Mouse (Mus musculus): Measurements from ENCODE around the gene Ccnl2. TPM values are rescaled to one million over a fixed set of nuclear protein-coding genes. Genes with fewer than 3 reads are reported as not detected.

Gene Ccnl2
- total RNA-seq, 1 experiment, result 103 TPM

DNA sequence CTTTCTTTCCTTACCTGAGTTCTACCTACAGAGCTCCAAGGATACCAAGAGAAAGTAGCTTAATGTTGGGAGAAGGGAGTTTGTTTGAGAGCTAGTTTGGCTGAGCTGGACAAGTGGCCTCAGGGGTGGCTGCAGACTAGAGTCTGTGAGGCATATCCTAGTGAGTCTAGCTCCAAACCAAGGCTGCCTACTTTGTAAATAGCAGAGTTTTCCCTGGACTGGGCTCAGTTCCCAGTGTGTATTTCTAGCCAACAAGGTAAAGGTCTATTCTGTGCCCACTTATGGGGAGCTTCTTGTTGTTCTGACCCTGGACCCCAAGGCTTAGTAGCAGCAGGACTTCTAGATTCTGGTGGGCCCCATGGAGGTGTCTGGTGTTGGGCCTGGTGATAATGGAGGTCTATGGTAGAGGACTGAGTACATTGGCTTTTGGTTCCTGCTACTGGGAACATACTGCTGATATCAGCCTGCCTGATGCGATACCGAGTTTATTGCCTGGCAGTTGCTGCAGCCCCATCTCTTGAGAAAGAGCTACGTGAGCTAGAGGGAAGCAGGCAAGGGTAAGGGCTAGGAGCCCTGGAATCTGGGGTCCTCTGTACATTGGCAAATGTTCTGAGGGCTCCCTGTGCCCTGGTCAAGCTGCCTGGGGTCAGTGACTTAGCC is 37.6 kb downstream of the Ccnl2 start:
- peaks cover 5 to 9% of the 10 kb centered on the region in 2 experiments; a peak in 3 of 4 replicates for H3K4me1 ChIP-seq (ENCODE audit: control insufficient read depth in 2 of 2, insufficient read depth in 2 of 2, low read length in 2 of 2, poor library complexity in 1 of 2)
- H3K9ac ChIP-seq (ENCODE audit: insufficient read depth, low read depth, low read length, poor library complexity, severe bottlenecking), result no peak overlapping the region
- no peak overlapping the region for H3K4me3 ChIP-seq (ENCODE audit: insufficient read depth in 1 of 2, low read depth in 1 of 2, low read length in 2 of 2, poor library complexity in 1 of 2, severe bottlenecking in 1 of 2)
- in situ Hi-C loops (cut with MboI; ENCODE audit: low sequenced_read_pairs in 2 of 2, unreplicated experiment in 2 of 2), result no loop called here
- no peak overlapping the region for H3K27ac ChIP-seq (ENCODE audit: insufficient read depth, low read depth, low read length, poor library complexity, severe bottlenecking)
- H3K36me3 ChIP-seq (ENCODE audit: control insufficient read depth, insufficient read depth, low read length, poor library complexity, severe bottlenecking), result peaks cover 3% of the 10 kb centered on the region; the same call in 1 of the 2 replicates
- no peak for TF ChIP-seq ZC3H11A (IDR thresholded peaks at IDR 0.05; ENCODE audit: borderline replicate concordance, low read depth, low read length)
- TF ChIP-seq HCFC1 (IDR thresholded peaks at IDR 0.05; ENCODE audit: borderline replicate concordance, insufficient read depth, low read length), result no peak
- TF ChIP-seq MAFK (IDR thresholded peaks at IDR 0.05; ENCODE audit: insufficient read depth, low read depth, low read length), result no peak
- H3K9me3 ChIP-seq (ENCODE audit: control insufficient read depth, insufficient read depth, low read depth, low read length), result no peaks in the 10 kb centered on the region
- DNase-seq (ENCODE audit: low read depth, low spot score), result no peak

- no peak for DNase-seq (ENCODE audit: low read depth, low spot score)
- in situ Hi-C loops (cut with MboI; ENCODE audit: low sequenced_read_pairs in 2 of 2, unreplicated experiment in 2 of 2), result no loop called here
Observed at GRCm38 (mm10) chr4:155851368-155851767, 39.1 kb downstream of the Ccnl2 start.

DNA sequence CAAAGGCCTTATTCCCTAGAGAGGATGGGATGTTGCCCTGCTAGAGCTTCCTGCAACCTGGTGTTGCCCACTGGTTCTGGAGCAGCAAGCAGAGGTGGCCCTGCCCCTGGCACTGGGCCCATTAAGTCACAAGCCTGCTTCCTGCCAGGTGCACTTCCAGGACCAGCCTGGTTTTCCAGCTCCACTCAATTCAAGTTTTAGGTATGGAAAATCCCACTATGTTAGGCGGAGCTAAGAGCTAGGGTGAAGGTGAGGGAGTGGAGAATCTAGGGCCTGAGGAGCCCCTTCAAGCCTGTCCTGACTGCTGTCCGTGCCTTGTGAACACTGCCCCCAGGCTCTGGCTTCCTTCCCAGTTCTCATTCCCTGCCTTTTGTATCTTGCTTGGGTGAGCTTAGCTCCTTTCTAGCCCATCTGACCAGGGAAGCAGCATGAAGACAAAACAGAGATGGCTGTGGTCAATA is 39.7 kb downstream of the Ccnl2 start:
- no peak overlapping the region for H3K27ac ChIP-seq (ENCODE audit: insufficient read depth, low read depth, low read length, poor library complexity, severe bottlenecking)
- peaks cover 5 to 6% of the 10 kb centered on the region in 2 experiments; a peak in 2 of 4 replicates for H3K4me1 ChIP-seq (ENCODE audit: control insufficient read depth in 2 of 2, insufficient read depth in 2 of 2, low read length in 2 of 2, poor library complexity in 1 of 2)
- peaks cover 19% of the 10 kb centered on the region; the same call in 1 of the 2 replicates for H3K36me3 ChIP-seq (ENCODE audit: control insufficient read depth, insufficient read depth, low read length, poor library complexity, severe bottlenecking)
- DNase-seq (ENCODE audit: low read depth, low spot score), result no peak
- TF ChIP-seq CHD2 (IDR thresholded peaks at IDR 0.05; ENCODE audit: low read depth, low read length), result no peak
- no peak for TF ChIP-seq ZNF384 (IDR thresholded peaks at IDR 0.05; ENCODE audit: low read depth, low read length)
- TF ChIP-seq HCFC1 (IDR thresholded peaks at IDR 0.05; ENCODE audit: borderline replicate concordance, insufficient read depth, low read length), result no peak
- no peak for TF ChIP-seq ZC3H11A (IDR thresholded peaks at IDR 0.05; ENCODE audit: borderline replicate concordance, low read depth, low read length)
- H3K4me3 ChIP-seq (ENCODE audit: insufficient read depth in 1 of 2, low read depth in 1 of 2, low read length in 2 of 2, poor library complexity in 1 of 2, severe bottlenecking in 1 of 2), result no peak overlapping the region
- in situ Hi-C loops (cut with MboI; ENCODE audit: low sequenced_read_pairs in 2 of 2, unreplicated experiment in 2 of 2), result no loop called here
- no peak overlapping the region for H3K9ac ChIP-seq (ENCODE audit: insufficient read depth, low read depth, low read length, poor library complexity, severe bottlenecking)
- H3K9me3 ChIP-seq (ENCODE audit: control insufficient read depth, insufficient read depth, low read depth, low read length), result no peaks in the 10 kb centered on the region

More at GRCm38 (mm10) chr4:155851368-155851767, 39.1 kb downstream of the Ccnl2 start:
- H3K9me3 ChIP-seq (ENCODE audit: control insufficient read depth, insufficient read depth, low read depth, low read length), result no peaks in the 10 kb centered on the region
- no peak overlapping the region for H3K9ac ChIP-seq (ENCODE audit: insufficient read depth, low read depth, low read length, poor library complexity, severe bottlenecking)
- peaks cover 14% of the 10 kb centered on the region; the same call in 1 of the 2 replicates for H3K36me3 ChIP-seq (ENCODE audit: control insufficient read depth, insufficient read depth, low read length, poor library complexity, severe bottlenecking)
- H3K27ac ChIP-seq (ENCODE audit: insufficient read depth, low read depth, low read length, poor library complexity, severe bottlenecking), result no peak overlapping the region
- TF ChIP-seq MAFK (IDR thresholded peaks at IDR 0.05; ENCODE audit: insufficient read depth, low read depth, low read length), result no peak
- TF ChIP-seq CHD2 (IDR thresholded peaks at IDR 0.05; ENCODE audit: low read depth, low read length), result no peak
- no peak for TF ChIP-seq ZNF384 (IDR thresholded peaks at IDR 0.05; ENCODE audit: low read depth, low read length)
- no peak for TF ChIP-seq ZC3H11A (IDR thresholded peaks at IDR 0.05; ENCODE audit: borderline replicate concordance, low read depth, low read length)
- TF ChIP-seq HCFC1 (IDR thresholded peaks at IDR 0.05; ENCODE audit: borderline replicate concordance, insufficient read depth, low read length), result no peak
- peaks cover 5 to 9% of the 10 kb centered on the region in 2 experiments; a peak in 3 of 4 replicates for H3K4me1 ChIP-seq (ENCODE audit: control insufficient read depth in 2 of 2, insufficient read depth in 2 of 2, low read length in 2 of 2, poor library complexity in 1 of 2)
- H3K4me3 ChIP-seq (ENCODE audit: insufficient read depth in 1 of 2, low read depth in 1 of 2, low read length in 2 of 2, poor library complexity in 1 of 2, severe bottlenecking in 1 of 2), result no peak overlapping the region

GRCm38 (mm10) chr4:155853421-155853820 is 41.1 kb downstream of the Ccnl2 start:
- Histone ChIP-seq H3K4me3 (ENCODE audit: insufficient read depth in 1 of 2, low read depth in 1 of 2, low read length in 2 of 2, poor library complexity in 1 of 2, severe bottlenecking in 1 of 2) (no peak overlapping the region), H3K27ac (ENCODE audit: insufficient read depth, low read depth, low read length, poor library complexity, severe bottlenecking) (no peak overlapping the region), H3K4me1 (ENCODE audit: control insufficient read depth in 2 of 2, insufficient read depth in 2 of 2, low read length in 2 of 2, poor library complexity in 1 of 2) (peaks cover 3% of the 10 kb centered on the region in 2 experiments; a peak in 2 of 4 replicates), H3K9ac (ENCODE audit: insufficient read depth, low read depth, low read length, poor library complexity, severe bottlenecking) (no peak overlapping the region), H3K36me3 (ENCODE audit: control insufficient read depth, insufficient read depth, low read length, poor library complexity, severe bottlenecking) (peaks cover 21% of the 10 kb centered on the region; the same call in 1 of the 2 replicates), H3K9me3 (ENCODE audit: control insufficient read depth, insufficient read depth, low read depth, low read length) (no peaks in the 10 kb centered on the region)
- in situ Hi-C loops (cut with MboI; ENCODE audit: low sequenced_read_pairs in 2 of 2, unreplicated experiment in 2 of 2), result no loop called here
- TF ChIP-seq CHD2 (IDR thresholded peaks at IDR 0.05; ENCODE audit: low read depth, low read length), result no peak
- no peak for TF ChIP-seq ZNF384 (IDR thresholded peaks at IDR 0.05; ENCODE audit: low read depth, low read length)
- TF ChIP-seq HCFC1 (IDR thresholded peaks at IDR 0.05; ENCODE audit: borderline replicate concordance, insufficient read depth, low read length), result no peak
- no peak for TF ChIP-seq ZC3H11A (IDR thresholded peaks at IDR 0.05; ENCODE audit: borderline replicate concordance, low read depth, low read length)
- no peak for TF ChIP-seq MAFK (IDR thresholded peaks at IDR 0.05; ENCODE audit: insufficient read depth, low read depth, low read length)
- no peak for DNase-seq (ENCODE audit: low read depth, low spot score)
